ENCODE assay signal across 23 mouse cellular contexts in genomic region chr19:34450784-34451370, GRCm38 (mm10). TPM values are rescaled to one million over a fixed set of nuclear protein-coding genes. Genes with fewer than 3 reads are reported as not detected.
A peak's percentile ranks its signal among the peaks of the same experiment; 100 is the strongest.
DNase-seq lines count a peak whose midpoint lies in the region; ATAC-seq and TF ChIP-seq lines count a peak whose summit lies in the region.
"Had no signal": no experiment of that assay in that cellular context is flagged by ENCODE, and none has a peak within 500 bp of the region (broad histone marks: within the 10 kb centered on the region; RNA-seq: fewer than 3 reads in every experiment).

No protein-coding gene starts in this region.

- no peak overlapping the region for H3K4me3 ChIP-seq in limb, embryonic 14.5 days (replicated peaks; ENCODE audit: low read length)
- no peak overlapping the region for H3K4me3 ChIP-seq in limb, embryonic 10.5 days
- H3K4me3 ChIP-seq in MEL (ENCODE audit: control insufficient read depth in 1 of 2, insufficient read depth in 1 of 2, low read depth in 2 of 2, low read length in 2 of 2): no peak overlapping the region
- H3K4me3 ChIP-seq in hindbrain, embryonic 11.5 days (ENCODE audit: low read depth, low read length): no peak overlapping the region
- H3K4me3 ChIP-seq: gastrocnemius, adult 2 months; left cerebral cortex, adult 2 months; neural tube, embryonic 15.5 days had no signal

- H3K27ac ChIP-seq in limb, embryonic 14.5 days (replicated peaks; ENCODE audit: low read depth, low read length): no peak overlapping the region
- H3K27ac ChIP-seq in limb, embryonic 10.5 days: no peak overlapping the region
- H3K27ac ChIP-seq in MEL (ENCODE audit: control insufficient read depth, low read depth, low read length): no peak overlapping the region
- no peak overlapping the region for H3K27ac ChIP-seq in hindbrain, embryonic 11.5 days (ENCODE audit: low read depth, low read length)
- H3K27ac ChIP-seq: gastrocnemius, adult 2 months; hindbrain, postnatal 0 days; left cerebral cortex, adult 2 months; neural tube, embryonic 15.5 days had no signal

- H3K27me3 ChIP-seq in limb, embryonic 14.5 days (ENCODE audit: control insufficient read depth, insufficient read depth, low read length): no peaks in the 10 kb centered on the region
- no peaks in the 10 kb centered on the region for H3K27me3 ChIP-seq in limb, embryonic 10.5 days (ENCODE audit: low read depth, poor library complexity, severe bottlenecking)
- peaks cover 5 to 9% of the 10 kb centered on the region in 2 experiments for H3K27me3 ChIP-seq in MEL (ENCODE audit: control insufficient read depth in 1 of 2, insufficient read depth in 2 of 2, low read length in 2 of 2)
- no peaks in the 10 kb centered on the region for H3K27me3 ChIP-seq in hindbrain, embryonic 11.5 days (ENCODE audit: control insufficient read depth, insufficient read depth, low read length)
- H3K27me3 ChIP-seq: neural tube, embryonic 15.5 days had no signal

- no peaks in the 10 kb centered on the region for H3K79me2 ChIP-seq in MEL (ENCODE audit: control insufficient read depth, insufficient read depth, low read length, poor library complexity)

- no peaks in the 10 kb centered on the region for H3K36me3 ChIP-seq in limb, embryonic 14.5 days (ENCODE audit: control insufficient read depth, insufficient read depth, low read length)
- H3K36me3 ChIP-seq in limb, embryonic 10.5 days: no peaks in the 10 kb centered on the region
- no peaks in the 10 kb centered on the region for H3K36me3 ChIP-seq in MEL (ENCODE audit: control insufficient read depth in 1 of 2, insufficient read depth in 2 of 2, low read length in 2 of 2)
- H3K36me3 ChIP-seq in hindbrain, embryonic 11.5 days (ENCODE audit: control insufficient read depth, insufficient read depth, low read length): no peaks in the 10 kb centered on the region
- H3K36me3 ChIP-seq: neural tube, embryonic 15.5 days had no signal

- DNase-seq in adrenal gland, adult (ENCODE audit: inconsistent age in 2 of 2, low spot score in 1 of 2): peak; percentile 23 to 44
- no peak for DNase-seq in adrenal gland, postnatal 10 days
- peak; percentile 40 for DNase-seq in limb, embryonic 14.5 days (ENCODE audit: low spot score)
- DNase-seq in limb, embryonic 10.5 days (ENCODE audit: low spot score): no peak
- no peak for DNase-seq in MEL (ENCODE audit: low read depth, low spot score)
- no peak for DNase-seq in gastrocnemius, adult 18-20 months (ENCODE audit: low spot score)
- DNase-seq in hindbrain, embryonic 11.5 days (ENCODE audit: low spot score): no peak
- DNase-seq: adrenal gland, adult 8-10 months; cerebellum, adult 9-10 months; gastrocnemius, adult 2 months; kidney, postnatal 4 days; liver; lung, postnatal 14 days; right cerebral cortex, adult 18-20 months; right cerebral cortex, postnatal 4 days; thymus, postnatal 14 days had no signal

- no peaks in the 10 kb centered on the region for H3K9me3 ChIP-seq in limb, embryonic 14.5 days (ENCODE audit: control insufficient read depth, low read length)
- H3K9me3 ChIP-seq in limb, embryonic 10.5 days (replicated peaks): no peaks in the 10 kb centered on the region
- no peaks in the 10 kb centered on the region for H3K9me3 ChIP-seq in MEL (replicated peaks; ENCODE audit: insufficient read depth, low read length)
- no peaks in the 10 kb centered on the region for H3K9me3 ChIP-seq in hindbrain, embryonic 11.5 days (ENCODE audit: control insufficient read depth, low read length)
- H3K9me3 ChIP-seq: neural tube, embryonic 15.5 days had no signal

- WGBS in limb, embryonic 14.5 days: 42% methylated on average over 1 of the region's 1 CpGs
- 53% methylated on average over 1 of the region's 1 CpGs for WGBS in limb, embryonic 10.5 days
- 75% methylated on average over 1 of the region's 1 CpGs for WGBS in hindbrain, embryonic 11.5 days

- no peak for TF ChIP-seq EP300 in MEL (IDR thresholded peaks at IDR 0.05; ENCODE audit: low read depth in 1 of 2, low read length in 2 of 2)

- TF ChIP-seq CTCF in MEL (IDR thresholded peaks at IDR 0.05 in 2 of 3, conservative IDR thresholded peaks at IDR 0.05 in 1 of 3; ENCODE audit: control insufficient read depth in 1 of 3, insufficient read depth in 1 of 3, low read depth in 2 of 3, low read length in 3 of 3, poor library complexity in 1 of 3, severe bottlenecking in 1 of 3): no peak

- no peak overlapping the region for H3K9ac ChIP-seq in limb, embryonic 14.5 days (ENCODE audit: low read depth, low read length, severe bottlenecking)
- no peak overlapping the region for H3K9ac ChIP-seq in MEL (ENCODE audit: control insufficient read depth, low read depth, low read length, poor library complexity, severe bottlenecking)
- H3K9ac ChIP-seq in hindbrain, embryonic 11.5 days (ENCODE audit: low read depth, low read length): no peak overlapping the region
- H3K9ac ChIP-seq: neural tube, embryonic 15.5 days had no signal

- no peaks in the 10 kb centered on the region for H3K4me1 ChIP-seq in limb, embryonic 14.5 days (ENCODE audit: control insufficient read depth, insufficient read depth, low read length)
- H3K4me1 ChIP-seq in limb, embryonic 10.5 days: peaks cover 5% of the 10 kb centered on the region
- H3K4me1 ChIP-seq in MEL (ENCODE audit: control insufficient read depth in 1 of 2, insufficient read depth in 2 of 2, low read length in 2 of 2): no peaks in the 10 kb centered on the region
- H3K4me1 ChIP-seq in hindbrain, embryonic 11.5 days (replicated peaks; ENCODE audit: control insufficient read depth, insufficient read depth, low read length): no peaks in the 10 kb centered on the region
- H3K4me1 ChIP-seq: neural tube, embryonic 15.5 days had no signal

- no peak for TF ChIP-seq POLR2A in limb, embryonic 14.5 days (IDR thresholded peaks at IDR 0.05; ENCODE audit: borderline replicate concordance, extremely low read depth, insufficient read depth, insufficient read length)
- no peak for TF ChIP-seq POLR2A in MEL (IDR thresholded peaks at IDR 0.05; ENCODE audit: control insufficient read depth in 1 of 2, insufficient read depth in 1 of 2, low read depth in 1 of 2, low read length in 2 of 2, poor library complexity in 1 of 2)

- H3K4me2 ChIP-seq in limb, embryonic 14.5 days (replicated peaks; ENCODE audit: low read depth, low read length, severe bottlenecking): no peak overlapping the region
- no peak overlapping the region for H3K4me2 ChIP-seq in hindbrain, embryonic 11.5 days (replicated peaks; ENCODE audit: low read depth, low read length)
- H3K4me2 ChIP-seq: heart, embryonic 11.5 days; midbrain, embryonic 11.5 days; neural tube, embryonic 15.5 days had no signal

- no peak for ATAC-seq in limb, embryonic 14.5 days (ENCODE audit: low FRiP score, low read depth)
- ATAC-seq in hindbrain, embryonic 11.5 days (ENCODE audit: low FRiP score): no peak
- ATAC-seq: hindbrain, postnatal 0 days; intestine, embryonic 16.5 days had no signal

- no peak for TF ChIP-seq RAD21 in MEL (IDR thresholded peaks at IDR 0.05; ENCODE audit: low read depth, low read length)

TF ChIP-seq in MEL, 35 proteins besides CTCF, POLR2A, EP300 and RAD21:
- no peak for TF ChIP-seq HCFC1 (IDR thresholded peaks at IDR 0.05; ENCODE audit: low read depth, low read length)
- 0 out of 2 replicates have a peak, but pooled peaks have one; percentile 11 for TF ChIP-seq ZNF384 (IDR thresholded peaks at IDR 0.05; ENCODE audit: low read depth, low read length)
- no peak for TF ChIP-seq GABPA (IDR thresholded peaks at IDR 0.05; ENCODE audit: low read depth, low read length)
- no peak for TF ChIP-seq GATA1 (IDR thresholded peaks at IDR 0.05; ENCODE audit: low read depth, low read length)
TF ChIP-seq in MEL: peak in this region for 1.

RNA-seq across cellular contexts. Expression of gene Ch25h, which starts 24.1 kb away (rescaled TPM):
- under 1 TPM; 0.55 to 0.57 TPM for total RNA-seq in adrenal gland, postnatal 10 days (2021)
- 42.0 and 51.6 TPM in 2 replicates for polyA plus RNA-seq in limb, embryonic 14.5 days (2012; rRNA removed)
- 29.3 and 31.3 TPM in 2 replicates for polyA plus RNA-seq in limb, embryonic 14.5 days (2014; fragmentation: Nextera tagmentation; extraction: Ambion mirVana)
- 0.18 and 1.2 TPM in 2 replicates for polyA plus RNA-seq in limb, embryonic 10.5 days (2016; fragmentation: Nextera tagmentation; extraction: Ambion mirVana)
- not detected in 2 replicates for total RNA-seq in MEL (2012; rRNA removed)
- polyA plus RNA-seq in MEL (2012; ENCODE audit: insufficient read depth in 1 of 2, insufficient read length in 2 of 2, low read depth in 1 of 2, low replicate concordance in 2 of 2, missing spikeins in 1 of 2): not detected
- not detected for total RNA-seq in gastrocnemius, adult 18-20 months (2021)
- 0.42 and 1.0 TPM in 2 replicates for polyA plus RNA-seq in hindbrain, embryonic 11.5 days (2014; fragmentation: Nextera tagmentation; extraction: Ambion mirVana)
- total RNA-seq: gastrocnemius, adult 2 months; megakaryocyte progenitor cell, adult 5-6 weeks had no signal

Comparison
In these comparisons a context has a peak if more than half of its experiments do, and no peak if none do; other contexts are left out.
1. DNase-seq: peak in adrenal gland, adult (2 of 2) and limb, embryonic 14.5 days (single experiment); none in adrenal gland, postnatal 10 days (single experiment), limb, embryonic 10.5 days (single experiment), MEL (single experiment), gastrocnemius, adult 18-20 months (single experiment) and hindbrain, embryonic 11.5 days (single experiment).
2. RNA of gene Ch25h, which starts 24.1 kb away (polyA plus RNA-seq): 29.3 to 51.6 TPM in limb, embryonic 14.5 days; 0.18 to 1.2 TPM in limb, embryonic 10.5 days, 0.42 to 1.0 TPM in hindbrain, embryonic 11.5 days and not detected in MEL; every median in the first group is over 10 times any median in the second.